Mouse (Mus musculus) lung, adult 2 months (tissue): ENCODE data around the gene Slc25a14. TPM values are rescaled to one million over a fixed set of nuclear protein-coding genes. Genes with fewer than 3 reads are reported as not detected.

Source experiments
- DNase-seq: peaks from one replicate; pipeline ENCODE4 v3.0.0; 2022
- H3K4me1 ChIP-seq: fragments of 200-500 bp; 2 replicates; pipeline ENCODE4 v1.6.1; 2011; ENCODE audit warnings: low read length; ENCODE audit not compliant: control insufficient read depth, insufficient read depth
- H3K4me3 ChIP-seq: fragments of 200-500 bp; replicated peaks from 2 replicates; pipeline ENCODE3; 2011; ENCODE audit warnings: low read depth, mild to moderate bottlenecking, control low read depth, low read length; ENCODE audit errors: extremely low read depth
- CTCF ChIP-seq: fragments of 200-500 bp; IDR thresholded peaks from 2 replicates; pipeline ENCODE4 v1.5.1; 2011; ENCODE audit warnings: mild to moderate bottlenecking, low read length, control low read depth; ENCODE audit not compliant: insufficient read depth
- POLR2A ChIP-seq: fragments of 200-500 bp; IDR thresholded peaks from 2 replicates; pipeline ENCODE4 v1.6.1; 2011; ENCODE audit warnings: low read depth, mild to moderate bottlenecking, control low read depth, low read length, borderline replicate concordance; ENCODE audit errors: extremely low read depth
- WGBS: fragments of 180-500 bp; shearing (Covaris S2); methylation state at CpG from one replicate; pipeline ENCODE4 v1.1.7; 2018; 5-methylcytosine and 5-hydroxymethylcytosine counted together
- polyA plus RNA-seq: library from polyadenylated mRNA; depleted of rRNA; stranded (reverse); fragments of >200 nt; gene quantifications from 2 replicates; pipeline ENCODE4 v1.2.3, GENCODE M21; 2012; rRNA removed

Slc25a14 gene
- polyA plus RNA-seq, 1 experiment: 2.8 TPM

DNA sequence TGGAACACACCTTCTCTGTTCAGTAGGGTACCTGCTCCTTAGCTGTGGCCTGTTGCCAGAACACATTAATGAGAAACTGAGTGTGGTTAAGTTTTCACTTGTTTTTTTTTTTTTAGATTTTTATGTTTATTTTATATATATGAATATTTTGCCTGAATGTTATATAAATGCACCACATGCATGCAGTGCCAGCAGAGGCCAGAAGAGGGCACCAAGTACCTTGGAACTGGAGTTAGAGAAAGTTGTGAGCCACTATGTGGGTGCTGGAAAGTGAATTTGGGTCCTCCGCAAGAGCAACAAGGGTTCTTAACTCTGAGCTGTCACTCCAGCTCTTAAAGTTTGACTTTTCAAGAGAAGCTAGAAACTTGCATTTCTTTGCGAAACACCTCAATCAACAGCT, 20.9 kb downstream of the Slc25a14 start:
- Histone ChIP-seq H3K4me1 (no peaks in the 10 kb centered on the region), H3K4me3 (no peak overlapping the region)
- 92% methylated on average over 2 of the region's 2 CpGs for WGBS
- TF ChIP-seq POLR2A: no peak
- TF ChIP-seq CTCF: peak; percentile 46
- DNase-seq: peak; percentile 19

DNA sequence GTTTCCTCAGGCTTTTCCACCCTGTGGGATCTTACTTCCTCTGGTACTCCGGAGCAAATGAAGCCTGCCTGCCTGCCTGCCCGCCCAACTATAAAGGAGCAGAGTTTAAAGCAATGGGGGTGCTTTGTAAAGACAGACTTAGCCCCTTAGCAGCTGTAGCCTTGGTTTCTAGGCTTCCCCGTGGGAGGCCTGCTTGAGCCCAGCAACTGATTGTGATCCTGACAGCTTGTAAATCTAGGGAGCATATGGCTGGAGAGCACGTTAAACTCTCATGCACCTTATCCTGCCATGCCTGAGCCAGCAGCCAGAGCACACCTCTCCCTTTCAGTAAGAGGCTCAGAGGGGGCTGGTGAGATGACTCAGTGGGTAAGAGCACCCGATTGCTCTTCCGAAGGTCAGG, 43.6 kb downstream of the Slc25a14 start:
- no peak for DNase-seq
- 54% methylated on average over 6 of the region's 6 CpGs for WGBS
- Histone ChIP-seq H3K4me3 (no peak overlapping the region), H3K4me1 (no peaks in the 10 kb centered on the region)
- TF ChIP-seq CTCF (no peak), POLR2A (no peak)

GRCm38 (mm10) chrX:48669588-48669987, 46.4 kb downstream of the Slc25a14 start:
- Histone ChIP-seq H3K4me1 (no peaks in the 10 kb centered on the region), H3K4me3 (no peak overlapping the region)
- 64% methylated on average over 3 of the region's 3 CpGs for WGBS
- TF ChIP-seq CTCF (0 out of 2 replicates have a peak, but pooled peaks have one; percentile 12), POLR2A (no peak)
- DNase-seq: no peak

DNA sequence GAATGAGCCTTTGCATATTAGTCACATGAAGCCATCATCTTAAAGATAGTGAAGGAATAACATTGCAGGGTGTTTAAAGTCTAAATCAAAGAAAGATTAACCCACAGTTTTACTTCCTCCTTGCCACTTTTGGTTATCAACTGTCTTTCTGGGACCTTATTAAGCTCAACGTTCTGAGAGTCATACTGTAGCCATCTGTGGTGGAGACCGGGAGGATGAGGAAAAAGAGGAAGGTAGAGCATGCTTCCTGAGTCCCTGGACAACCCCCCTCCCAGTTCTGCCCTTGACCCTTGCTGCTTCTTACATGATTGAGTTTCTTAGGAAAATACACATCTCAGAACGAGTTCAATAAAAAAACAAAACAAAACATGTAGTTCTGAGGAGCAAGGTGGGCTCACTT, 48.5 kb downstream of the Slc25a14 start:
- WGBS: 58% methylated on average over 3 of the region's 3 CpGs
- Histone ChIP-seq H3K4me1 (no peaks in the 10 kb centered on the region), H3K4me3 (no peak overlapping the region)
- DNase-seq: no peak
- TF ChIP-seq CTCF (no peak), POLR2A (no peak)

- no peak for DNase-seq
- H3K4me1 ChIP-seq: no peaks in the 10 kb centered on the region
- WGBS: 46% methylated on average over 4 of the region's 4 CpGs
- no peak for TF ChIP-seq CTCF
- TF ChIP-seq POLR2A: no peak
- no peak within 1 kb of the TSS for H3K4me3 ChIP-seq
Measured at GRCm38 (mm10) chrX:48674171-48674570, 51.0 kb downstream of the Slc25a14 start, which contains the start of gene Gpr119. TSS of gene Gpr119 (minus strand) at chrX:48674478.

GRCm38 (mm10) chrX:48683451-48683850, 60.2 kb downstream of the Slc25a14 start:
- H3K4me1 ChIP-seq: no peaks in the 10 kb centered on the region
- WGBS: 14% methylated on average over 3 of the region's 3 CpGs
- DNase-seq: peak; percentile 7
- peak; percentile 30; the same call in 1 of the 2 replicates for TF ChIP-seq CTCF
- TF ChIP-seq POLR2A: no peak
- no peak overlapping the region for H3K4me3 ChIP-seq

DNA sequence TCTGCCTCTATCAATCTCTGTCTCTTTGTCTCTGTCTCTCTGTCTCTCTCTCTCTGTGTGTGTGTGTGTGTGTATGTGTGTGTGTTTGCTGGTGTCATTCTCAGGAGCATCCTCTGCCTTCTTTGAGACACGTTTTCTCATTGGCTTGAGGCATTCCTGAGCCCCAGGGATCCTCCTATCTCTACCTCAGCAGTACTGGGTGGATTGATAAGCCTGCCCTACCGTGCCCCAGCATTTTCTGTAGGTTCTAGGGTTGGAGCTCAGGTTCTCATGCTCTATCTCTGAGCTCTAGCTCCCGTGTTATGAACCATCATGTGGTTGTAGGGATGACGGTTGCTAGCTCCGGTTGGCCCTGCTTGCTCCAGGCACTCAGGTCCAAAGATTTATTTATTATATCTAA, 60.6 kb downstream of the Slc25a14 start:
- TF ChIP-seq POLR2A (no peak), CTCF (no peak)
- DNase-seq: no peak
- Histone ChIP-seq H3K4me1 (no peaks in the 10 kb centered on the region), H3K4me3 (no peak overlapping the region)
- 70% methylated on average over 5 of the region's 5 CpGs for WGBS

GRCm38 (mm10) chrX:48694460-48694859, 71.2 kb downstream of the Slc25a14 start:
- WGBS: 29% methylated on average over 6 of the region's 6 CpGs
- DNase-seq: no peak
- no peak for TF ChIP-seq CTCF
- TF ChIP-seq POLR2A: no peak
- peak overlapping the region; percentile 55 for H3K4me3 ChIP-seq
- H3K4me1 ChIP-seq: no peaks in the 10 kb centered on the region; the same call in 1 of the 2 replicates

GRCm38 (mm10) chrX:48694864-48695371, 71.7 kb downstream of the Slc25a14 start, which contains the start of gene Rbmx2:
TSS of gene Rbmx2 (plus strand) at chrX:48695004.
- Histone ChIP-seq H3K4me3 (peak within 1 kb of the TSS; percentile 76), H3K4me1 (no peaks in the 10 kb centered on the region; the same call in 1 of the 2 replicates)
- WGBS: 27% methylated on average over 42 of the region's 42 CpGs
- DNase-seq: peak; percentile 80
- no peak for TF ChIP-seq POLR2A
- no peak for TF ChIP-seq CTCF

DNA sequence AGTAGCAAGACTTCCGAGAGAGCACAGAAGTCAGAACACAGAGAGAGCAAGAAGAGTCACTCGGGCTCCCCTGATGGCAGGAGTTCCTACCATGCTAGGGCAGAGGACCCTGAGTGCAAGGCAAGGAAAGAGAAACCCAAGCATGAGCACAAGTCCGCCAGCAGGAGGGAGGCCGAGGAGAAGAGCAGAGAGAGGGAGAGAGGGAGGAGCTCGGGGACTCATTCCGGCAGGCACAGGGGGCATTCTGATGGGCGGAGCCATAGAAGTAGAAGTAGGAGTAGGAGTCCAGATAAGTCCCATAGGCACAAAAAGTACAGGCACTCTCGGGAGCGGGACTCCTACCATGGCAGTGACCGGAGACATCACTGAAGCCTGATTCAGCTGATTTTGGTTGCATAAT, 86.5 kb downstream of the Slc25a14 start:
- no peak for DNase-seq
- WGBS: 86% methylated on average over 10 of the region's 10 CpGs
- Histone ChIP-seq H3K4me1 (no peaks in the 10 kb centered on the region), H3K4me3 (no peak overlapping the region)
- TF ChIP-seq POLR2A (no peak), CTCF (no peak)

Other genes starting within 250 kb of the Slc25a14 start
- 15.9 and 16.8 TPM in 2 replicates for gene Elf4, start 160.3 kb upstream of the Slc25a14 start, polyA plus RNA-seq
- 4.3 and 10.6 TPM in 2 replicates for gene Aifm1, start 109.8 kb upstream of the Slc25a14 start, polyA plus RNA-seq
- gene Rab33a, start 104.1 kb upstream of the Slc25a14 start, polyA plus RNA-seq: 0.61 and 0.83 TPM in 2 replicates
- gene Zfp280c, start 28.9 kb upstream of the Slc25a14 start, polyA plus RNA-seq: 1.9 and 4.1 TPM in 2 replicates
- gene Gpr119, start 51.1 kb downstream of the Slc25a14 start, polyA plus RNA-seq: not detected in 2 replicates
- 0.74 and 2.0 TPM in 2 replicates for gene Rbmx2, start 71.6 kb downstream of the Slc25a14 start, polyA plus RNA-seq